Mouse (Mus musculus) testis, adult 2 months (tissue): ENCODE data around the gene Trim17.

ENCODE experiments used
- CTCF ChIP-seq: fragments of 200-500 bp; IDR thresholded peaks from 2 replicates; pipeline ENCODE4 v1.5.1; 2012; ENCODE audit warnings: low read depth, mild to moderate bottlenecking, inconsistent platforms, low read length, moderate library complexity; ENCODE audit not compliant: control insufficient read depth, insufficient read depth, insufficient replicate concordance
- POLR2A ChIP-seq: fragments of 200-500 bp; IDR thresholded peaks from 2 replicates; pipeline ENCODE4 v1.6.1; 2012; ENCODE audit warnings: low read depth, mild to moderate bottlenecking, inconsistent platforms, low read length, moderate library complexity; ENCODE audit not compliant: control insufficient read depth

- TF ChIP-seq POLR2A (no peak), CTCF (no peak)
Observed at GRCm38 (mm10) chr11:58995807-58996370, 41.4 kb downstream of the Trim17 start.
